Comparison of ENCODE assay signal across 22 mouse cellular contexts in genomic region chr17:87368481-87368880, GRCm38 (mm10). TPM values are rescaled to one million over a fixed set of nuclear protein-coding genes. Genes with fewer than 3 reads are reported as not detected.
A peak's percentile ranks its signal among the peaks of the same experiment; 100 is the strongest.
DNase-seq lines count a peak whose midpoint lies in the region; ATAC-seq lines count a peak whose summit lies in the region.
"Had no signal": no experiment of that assay in that cellular context is flagged by ENCODE, and none has a peak within 500 bp of the region (broad histone marks: within the 10 kb centered on the region; RNA-seq: fewer than 3 reads in every experiment).

No protein-coding gene starts in this region.

- DNase-seq in forebrain, embryonic 10.5 days (ENCODE audit: extremely low spot score, low spot score) = no peak
- no peak for DNase-seq in hindbrain, embryonic 14.5 days (ENCODE audit: low spot score)
- peak; percentile 79 for DNase-seq in 3134 (ENCODE audit: extremely low read depth, insufficient read length, low spot score)
- no peak for DNase-seq in frontal cortex, postnatal 25 days (ENCODE audit: low spot score in 2 of 2)
- no peak for DNase-seq in cerebellum, postnatal 36 days
- DNase-seq: adrenal gland, adult 2 months; cerebellum, adult 11 months; kidney, postnatal 10 days; thymus, postnatal 14 days had no signal

- no peak overlapping the region for H3K4me3 ChIP-seq in forebrain, embryonic 10.5 days
- no peak overlapping the region for H3K4me3 ChIP-seq in forebrain, embryonic 12.5 days (replicated peaks)
- no peak overlapping the region for H3K4me3 ChIP-seq in hindbrain, embryonic 14.5 days (replicated peaks; ENCODE audit: low read length)
- H3K4me3 ChIP-seq in hindbrain, embryonic 13.5 days = no peak overlapping the region
- H3K4me3 ChIP-seq in megakaryocyte, embryonic 14.5 days (replicated peaks) = peak overlapping the region; percentile 83
- H3K4me3 ChIP-seq: heart, embryonic 15.5 days; hindbrain, embryonic 12.5 days; intestine, embryonic 15.5 days; limb, embryonic 15.5 days; midbrain, embryonic 13.5 days; neural tube, embryonic 13.5 days had no signal

- H3K9me3 ChIP-seq in forebrain, embryonic 10.5 days = no peaks in the 10 kb centered on the region
- no peaks in the 10 kb centered on the region for H3K9me3 ChIP-seq in forebrain, embryonic 12.5 days
- no peaks in the 10 kb centered on the region for H3K9me3 ChIP-seq in hindbrain, embryonic 14.5 days (ENCODE audit: control insufficient read depth, low read length)
- H3K9me3 ChIP-seq in hindbrain, embryonic 13.5 days = no peaks in the 10 kb centered on the region
- H3K9me3 ChIP-seq in megakaryocyte, embryonic 14.5 days = peaks cover 2% of the 10 kb centered on the region; the same call in 1 of the 2 replicates
- H3K9me3 ChIP-seq: heart, embryonic 15.5 days; hindbrain, embryonic 12.5 days; intestine, embryonic 15.5 days; limb, embryonic 15.5 days; midbrain, embryonic 13.5 days; neural tube, embryonic 13.5 days had no signal

- no peak for ATAC-seq in forebrain, embryonic 12.5 days (ENCODE audit: low FRiP score)
- ATAC-seq in hindbrain, embryonic 14.5 days (ENCODE audit: low FRiP score) = no peak
- no peak for ATAC-seq in hindbrain, embryonic 13.5 days (ENCODE audit: low FRiP score)
- ATAC-seq: intestine, embryonic 15.5 days had no signal

- H3K27me3 ChIP-seq in forebrain, embryonic 10.5 days (ENCODE audit: poor library complexity, severe bottlenecking) = no peaks in the 10 kb centered on the region
- no peaks in the 10 kb centered on the region for H3K27me3 ChIP-seq in forebrain, embryonic 12.5 days
- H3K27me3 ChIP-seq in hindbrain, embryonic 14.5 days (ENCODE audit: control insufficient read depth, insufficient read depth, low read length) = no peaks in the 10 kb centered on the region
- no peaks in the 10 kb centered on the region for H3K27me3 ChIP-seq in hindbrain, embryonic 13.5 days
- no peaks in the 10 kb centered on the region for H3K27me3 ChIP-seq in megakaryocyte, embryonic 14.5 days (replicated peaks)
- H3K27me3 ChIP-seq: heart, embryonic 15.5 days; intestine, embryonic 15.5 days; limb, embryonic 15.5 days; midbrain, embryonic 13.5 days; neural tube, embryonic 13.5 days had no signal

- no peak overlapping the region for H3K9ac ChIP-seq in forebrain, embryonic 12.5 days
- H3K9ac ChIP-seq in hindbrain, embryonic 14.5 days = no peak overlapping the region
- no peak overlapping the region for H3K9ac ChIP-seq in hindbrain, embryonic 13.5 days
- H3K9ac ChIP-seq: heart, embryonic 15.5 days; hindbrain, embryonic 12.5 days; intestine, embryonic 15.5 days; limb, embryonic 15.5 days had no signal

- H3K4me2 ChIP-seq in forebrain, embryonic 12.5 days = no peak overlapping the region
- H3K4me2 ChIP-seq in hindbrain, embryonic 14.5 days (replicated peaks) = no peak overlapping the region
- no peak overlapping the region for H3K4me2 ChIP-seq in hindbrain, embryonic 13.5 days
- H3K4me2 ChIP-seq: heart, embryonic 15.5 days; hindbrain, embryonic 12.5 days; intestine, embryonic 15.5 days; limb, embryonic 15.5 days; midbrain, embryonic 13.5 days; neural tube, embryonic 13.5 days had no signal

- no peaks in the 10 kb centered on the region for H3K36me3 ChIP-seq in forebrain, embryonic 10.5 days (replicated peaks)
- no peaks in the 10 kb centered on the region for H3K36me3 ChIP-seq in forebrain, embryonic 12.5 days (replicated peaks)
- H3K36me3 ChIP-seq in hindbrain, embryonic 14.5 days (replicated peaks; ENCODE audit: control insufficient read depth, insufficient read depth) = no peaks in the 10 kb centered on the region
- no peaks in the 10 kb centered on the region for H3K36me3 ChIP-seq in hindbrain, embryonic 13.5 days
- H3K36me3 ChIP-seq in megakaryocyte, embryonic 14.5 days (replicated peaks; ENCODE audit: low read length) = peaks cover 82% of the 10 kb centered on the region
- H3K36me3 ChIP-seq: heart, embryonic 15.5 days; hindbrain, embryonic 12.5 days; intestine, embryonic 15.5 days; limb, embryonic 15.5 days; midbrain, embryonic 13.5 days; neural tube, embryonic 13.5 days had no signal

- H3K27ac ChIP-seq in forebrain, embryonic 10.5 days = peak overlapping the region; percentile 64
- H3K27ac ChIP-seq in forebrain, embryonic 12.5 days = no peak overlapping the region
- H3K27ac ChIP-seq in hindbrain, embryonic 14.5 days = 0 out of 2 replicates have a peak overlapping the region, but pooled peaks have one; percentile 3
- H3K27ac ChIP-seq in hindbrain, embryonic 13.5 days = no peak overlapping the region
- H3K27ac ChIP-seq: hindbrain, embryonic 12.5 days; intestine, embryonic 15.5 days; limb, embryonic 15.5 days; midbrain, embryonic 13.5 days had no signal

- peaks cover 66% of the 10 kb centered on the region for H3K4me1 ChIP-seq in forebrain, embryonic 10.5 days
- peaks cover 26% of the 10 kb centered on the region for H3K4me1 ChIP-seq in forebrain, embryonic 12.5 days
- H3K4me1 ChIP-seq in hindbrain, embryonic 14.5 days (replicated peaks; ENCODE audit: control insufficient read depth, insufficient read depth, low read length) = peaks cover 38% of the 10 kb centered on the region
- peaks cover 57% of the 10 kb centered on the region for H3K4me1 ChIP-seq in hindbrain, embryonic 13.5 days (replicated peaks)
- peaks cover 67% of the 10 kb centered on the region for H3K4me1 ChIP-seq in megakaryocyte, embryonic 14.5 days

- WGBS in forebrain, embryonic 10.5 days = 85% methylated on average over 10 of the region's 10 CpGs
- 92% methylated on average over 10 of the region's 10 CpGs for WGBS in forebrain, embryonic 12.5 days
- 86% methylated on average over 10 of the region's 10 CpGs for WGBS in hindbrain, embryonic 14.5 days
- WGBS in hindbrain, embryonic 13.5 days = 85% methylated on average over 10 of the region's 10 CpGs

RNA-seq across cellular contexts. Expression of gene Stpg4, which starts 59.1 kb away (rescaled TPM):
- not detected in 2 replicates for polyA plus RNA-seq in forebrain, embryonic 10.5 days (2016; fragmentation: Nextera tagmentation; extraction: Ambion mirVana)
- polyA plus RNA-seq in forebrain, embryonic 12.5 days (2016; fragmentation: Nextera tagmentation; extraction: Ambion mirVana) = not detected in 2 replicates
- polyA plus RNA-seq in hindbrain, embryonic 14.5 days (2014; fragmentation: Nextera tagmentation; extraction: Ambion mirVana) = not detected in 2 replicates
- polyA plus RNA-seq in hindbrain, embryonic 13.5 days (2015; fragmentation: Nextera tagmentation; extraction: Ambion mirVana) = not detected in 2 replicates
- polyA plus RNA-seq in megakaryocyte, embryonic 14.5 days (2012; ENCODE audit: insufficient read depth, low replicate concordance) = not detected in 2 replicates
- polyA plus RNA-seq: adrenal gland, adult 2 months; brain, embryonic 14.5 days; embryonic facial prominence, embryonic 11.5 days; heart, embryonic 15.5 days; intestine, embryonic 15.5 days; limb, embryonic 15.5 days; liver, embryonic 16.5 days; midbrain, embryonic 13.5 days; stomach, embryonic 16.5 days had no signal

Comparison
In these comparisons a context has a peak if more than half of its experiments do, and no peak if none do; other contexts are left out.
1. H3K27ac ChIP-seq: peak in forebrain, embryonic 10.5 days (single experiment) and hindbrain, embryonic 14.5 days (single experiment); none in forebrain, embryonic 12.5 days (single experiment) and hindbrain, embryonic 13.5 days (single experiment).